Mouse (Mus musculus): ENCODE results near the gene Cfap99. TPM values are rescaled to one million over a fixed set of nuclear protein-coding genes. Genes with fewer than 3 reads are reported as not detected.

Cfap99 gene
- polyA plus RNA-seq, 1 experiment from 2014 or later, result not detected

DNA sequence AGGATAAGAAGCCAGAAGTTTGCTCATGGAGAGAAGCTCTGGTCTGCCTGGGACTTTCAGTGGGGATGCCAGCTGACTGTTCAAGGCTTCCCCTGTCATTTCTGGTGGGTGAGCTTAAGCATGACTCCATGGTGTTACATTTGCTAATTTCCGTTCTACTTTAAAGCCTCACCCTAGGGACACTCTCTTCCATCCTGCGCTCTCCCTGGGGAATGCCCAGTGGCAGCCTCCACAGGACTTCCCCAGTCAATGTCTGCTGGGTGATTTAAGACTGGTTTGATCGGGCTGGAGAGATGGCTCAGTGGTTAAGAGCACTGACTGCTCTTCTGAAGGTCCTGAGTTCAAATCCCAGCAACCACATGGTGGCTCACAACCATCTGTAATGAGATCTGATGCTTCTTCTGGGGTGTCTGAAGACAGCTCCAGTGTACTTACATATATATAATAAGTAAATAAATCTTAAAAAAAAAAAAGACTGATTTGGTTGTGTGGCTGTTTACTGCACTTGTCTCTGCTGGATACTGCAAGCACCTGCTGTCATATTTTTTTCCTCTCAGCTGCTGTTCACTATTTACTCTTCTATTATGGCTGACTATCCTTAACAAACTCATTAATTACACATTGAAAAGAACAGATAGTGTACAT, 29.1 kb upstream of the Cfap99 start:
- WGBS, result 70% methylated on average over 3 of the region's 3 CpGs
- Histone ChIP-seq H3K4me2 (no peak overlapping the region), H3K27ac (no peak overlapping the region), H3K36me3 (no peaks in the 10 kb centered on the region), H3K27me3 (replicated peaks) (no peaks in the 10 kb centered on the region), H3K9me3 (no peaks in the 10 kb centered on the region), H3K4me1 (no peaks in the 10 kb centered on the region), H3K9ac (no peak overlapping the region), H3K4me3 (replicated peaks) (no peak overlapping the region)
- ATAC-seq (ENCODE audit: insufficient read depth, low FRiP score, low read depth), result no peak

- H3K4me1 ChIP-seq, result no peaks in the 10 kb centered on the region
- no peaks in the 10 kb centered on the region for H3K36me3 ChIP-seq
- no peak overlapping the region for H3K4me3 ChIP-seq (replicated peaks)
- no peaks in the 10 kb centered on the region for H3K9me3 ChIP-seq
- H3K27ac ChIP-seq, result no peak overlapping the region
- no peak overlapping the region for H3K9ac ChIP-seq
- WGBS, result 56% methylated on average over 4 of the region's 4 CpGs
- no peak overlapping the region for H3K4me2 ChIP-seq
- H3K27me3 ChIP-seq (replicated peaks), result no peaks in the 10 kb centered on the region
- no peak for ATAC-seq (ENCODE audit: insufficient read depth, low FRiP score, low read depth)
These were observed 22.3 kb upstream of the Cfap99 start for GRCm38 (mm10) chr5:34266065-34266464.

- Histone ChIP-seq H3K4me2 (no peak overlapping the region), H3K4me1 (no peaks in the 10 kb centered on the region), H3K9me3 (no peaks in the 10 kb centered on the region), H3K27ac (no peak overlapping the region), H3K4me3 (replicated peaks) (no peak overlapping the region), H3K36me3 (no peaks in the 10 kb centered on the region), H3K27me3 (replicated peaks) (no peaks in the 10 kb centered on the region), H3K9ac (no peak overlapping the region)
- ATAC-seq (ENCODE audit: insufficient read depth, low FRiP score, low read depth), result no peak
- 86% methylated on average over 16 of the region's 16 CpGs for WGBS
These were observed 19.0 kb upstream of the Cfap99 start for GRCm38 (mm10) chr5:34269197-34269920.

GRCm38 (mm10) chr5:34269921-34270465, 18.4 kb upstream of the Cfap99 start:
- no peak overlapping the region for H3K27ac ChIP-seq
- no peaks in the 10 kb centered on the region for H3K27me3 ChIP-seq (replicated peaks)
- no peaks in the 10 kb centered on the region for H3K36me3 ChIP-seq
- H3K4me3 ChIP-seq (replicated peaks), result no peak overlapping the region
- WGBS, result 59% methylated on average over 12 of the region's 12 CpGs
- no peaks in the 10 kb centered on the region for H3K9me3 ChIP-seq
- no peak overlapping the region for H3K4me2 ChIP-seq
- H3K9ac ChIP-seq, result no peak overlapping the region
- ATAC-seq (ENCODE audit: insufficient read depth, low FRiP score, low read depth), result no peak
- H3K4me1 ChIP-seq, result no peaks in the 10 kb centered on the region

- no peaks in the 10 kb centered on the region for H3K9me3 ChIP-seq
- no peaks in the 10 kb centered on the region for H3K4me1 ChIP-seq
- no peaks in the 10 kb centered on the region for H3K27me3 ChIP-seq (replicated peaks)
- no peak overlapping the region for H3K9ac ChIP-seq
- no peak overlapping the region for H3K27ac ChIP-seq
- H3K36me3 ChIP-seq, result no peaks in the 10 kb centered on the region
- 27% methylated on average over 4 of the region's 4 CpGs for WGBS
- no peak overlapping the region for H3K4me2 ChIP-seq
- no peak overlapping the region for H3K4me3 ChIP-seq (replicated peaks)
- ATAC-seq (ENCODE audit: insufficient read depth, low FRiP score, low read depth), result no peak
These were observed 16.7 kb upstream of the Cfap99 start for GRCm38 (mm10) chr5:34271743-34272142.

DNA sequence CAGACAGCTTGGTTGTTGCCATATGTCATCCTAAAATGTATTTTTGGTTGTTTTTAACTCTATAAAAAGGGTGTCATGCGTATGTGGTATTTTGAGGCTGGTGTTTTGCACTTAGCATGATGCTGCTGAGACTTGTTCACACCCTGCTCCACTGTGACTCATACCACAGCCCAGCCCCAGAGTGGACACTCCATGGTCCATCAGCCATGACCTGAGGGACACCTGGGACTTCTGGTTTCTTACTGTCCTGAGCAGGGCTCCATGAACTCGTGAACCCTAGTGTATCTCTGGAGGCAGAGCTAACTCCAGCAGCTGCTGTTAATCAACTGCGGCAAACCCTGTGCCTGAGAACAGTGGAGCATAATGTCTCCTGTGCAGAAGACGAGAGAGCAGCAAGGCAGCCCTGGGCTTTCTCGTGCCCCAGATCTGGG, 15.1 kb upstream of the Cfap99 start:
- no peaks in the 10 kb centered on the region for H3K4me1 ChIP-seq
- no peak for ATAC-seq (ENCODE audit: insufficient read depth, low FRiP score, low read depth)
- WGBS, result 73% methylated on average over 5 of the region's 5 CpGs
- H3K27ac ChIP-seq, result no peak overlapping the region
- no peaks in the 10 kb centered on the region for H3K27me3 ChIP-seq (replicated peaks)
- H3K4me2 ChIP-seq, result no peak overlapping the region
- no peak overlapping the region for H3K4me3 ChIP-seq (replicated peaks)
- H3K36me3 ChIP-seq, result no peaks in the 10 kb centered on the region
- H3K9me3 ChIP-seq, result no peaks in the 10 kb centered on the region
- no peak overlapping the region for H3K9ac ChIP-seq

- H3K4me3 ChIP-seq (replicated peaks), result no peak overlapping the region
- no peak overlapping the region for H3K27ac ChIP-seq
- WGBS, result 74% methylated on average over 3 of the region's 3 CpGs
- H3K4me2 ChIP-seq, result no peak overlapping the region
- no peaks in the 10 kb centered on the region for H3K4me1 ChIP-seq
- no peaks in the 10 kb centered on the region for H3K9me3 ChIP-seq
- no peak for ATAC-seq (ENCODE audit: insufficient read depth, low FRiP score, low read depth)
- no peaks in the 10 kb centered on the region for H3K36me3 ChIP-seq
- H3K9ac ChIP-seq, result no peak overlapping the region
- no peaks in the 10 kb centered on the region for H3K27me3 ChIP-seq (replicated peaks)
These were observed 14.1 kb upstream of the Cfap99 start for GRCm38 (mm10) chr5:34274268-34274667.

DNA sequence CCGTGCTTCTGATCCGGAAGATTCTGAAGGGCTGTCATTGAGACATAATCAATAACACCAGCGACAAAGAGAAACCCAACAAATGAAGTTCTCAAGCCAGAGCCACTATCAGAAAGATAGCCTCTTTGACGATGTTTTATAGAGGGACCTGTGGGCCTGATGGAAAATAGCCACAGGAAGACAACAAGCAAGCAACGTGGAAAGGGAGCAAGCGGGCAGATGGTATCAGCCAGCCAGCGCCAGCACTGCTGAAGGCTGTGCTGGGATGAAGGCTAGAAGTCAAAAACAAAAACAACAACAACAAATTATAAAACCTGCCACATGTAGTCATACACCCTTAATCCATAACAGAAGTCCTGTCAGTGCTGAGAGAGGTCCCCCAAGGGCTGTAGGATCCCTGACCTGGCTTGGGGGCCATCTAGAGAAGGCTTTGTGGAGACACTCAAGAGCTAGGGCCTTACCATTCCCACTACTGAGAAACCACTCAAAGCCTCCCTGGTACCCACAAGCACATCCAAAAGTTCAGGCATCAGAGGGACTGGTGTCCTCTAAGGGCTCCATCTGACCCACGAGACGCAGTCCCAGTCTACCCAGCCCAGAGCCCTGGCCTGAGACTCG, 13.6 kb upstream of the Cfap99 start:
- H3K27ac ChIP-seq, result no peak overlapping the region
- no peak overlapping the region for H3K4me3 ChIP-seq (replicated peaks)
- no peak overlapping the region for H3K4me2 ChIP-seq
- no peaks in the 10 kb centered on the region for H3K36me3 ChIP-seq
- no peak for ATAC-seq (ENCODE audit: insufficient read depth, low FRiP score, low read depth)
- no peaks in the 10 kb centered on the region for H3K27me3 ChIP-seq (replicated peaks)
- H3K9me3 ChIP-seq, result no peaks in the 10 kb centered on the region
- 80% methylated on average over 10 of the region's 10 CpGs for WGBS
- H3K9ac ChIP-seq, result no peak overlapping the region
- no peaks in the 10 kb centered on the region for H3K4me1 ChIP-seq

DNA sequence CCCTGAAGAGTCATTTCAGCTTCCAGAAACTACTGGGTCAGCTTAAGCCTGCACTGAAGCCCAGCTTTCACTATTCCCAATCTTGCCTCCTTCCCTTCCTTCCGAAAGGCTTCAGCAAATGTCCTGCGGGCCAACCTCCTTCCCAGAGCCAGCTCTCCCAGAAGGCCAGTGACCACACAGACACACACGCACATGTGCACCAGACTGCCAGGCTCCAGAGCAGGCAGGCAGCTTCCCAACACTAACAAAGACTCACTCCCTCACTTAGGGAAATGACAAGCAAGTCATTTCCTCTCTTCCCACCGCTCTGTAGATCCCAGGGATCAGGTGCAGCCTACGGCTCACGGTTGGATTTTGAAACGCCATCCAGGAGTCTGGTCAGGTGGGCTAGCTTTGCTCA, 12.2 kb upstream of the Cfap99 start:
- Histone ChIP-seq H3K4me3 (replicated peaks) (no peak overlapping the region), H3K27me3 (replicated peaks) (no peaks in the 10 kb centered on the region), H3K4me2 (no peak overlapping the region), H3K4me1 (no peaks in the 10 kb centered on the region), H3K27ac (no peak overlapping the region), H3K9ac (no peak overlapping the region), H3K9me3 (no peaks in the 10 kb centered on the region), H3K36me3 (no peaks in the 10 kb centered on the region)
- no peak for ATAC-seq (ENCODE audit: insufficient read depth, low FRiP score, low read depth)
- 66% methylated on average over 7 of the region's 7 CpGs for WGBS

DNA sequence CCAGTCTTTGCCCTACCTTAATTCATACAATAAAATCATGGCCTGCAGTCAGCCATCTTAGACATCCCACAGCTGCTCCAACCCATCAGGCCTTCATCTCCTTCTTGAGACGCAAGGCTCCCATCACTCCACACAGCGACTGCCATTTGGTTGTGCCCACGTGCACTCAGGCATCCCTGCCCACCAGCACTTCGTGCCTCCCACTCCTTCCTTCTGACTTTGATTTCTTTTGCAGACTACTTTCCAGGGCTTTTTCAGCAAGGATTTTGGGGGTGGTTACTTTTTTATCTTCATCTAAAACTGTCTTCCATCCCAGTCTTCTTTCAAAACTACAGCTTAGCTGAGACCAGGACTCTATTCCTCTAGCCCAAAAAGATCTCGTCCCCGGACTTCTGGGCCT, 11.7 kb upstream of the Cfap99 start:
- Histone ChIP-seq H3K27ac (no peak overlapping the region), H3K9ac (no peak overlapping the region), H3K4me3 (replicated peaks) (no peak overlapping the region), H3K4me1 (no peaks in the 10 kb centered on the region), H3K27me3 (replicated peaks) (no peaks in the 10 kb centered on the region), H3K36me3 (no peaks in the 10 kb centered on the region), H3K4me2 (no peak overlapping the region), H3K9me3 (no peaks in the 10 kb centered on the region)
- no peak for ATAC-seq (ENCODE audit: insufficient read depth, low FRiP score, low read depth)
- 58% methylated on average over 6 of the region's 6 CpGs for WGBS

- Histone ChIP-seq H3K27ac (no peak overlapping the region), H3K9ac (no peak overlapping the region), H3K4me2 (no peak overlapping the region), H3K27me3 (replicated peaks) (no peaks in the 10 kb centered on the region), H3K4me3 (replicated peaks) (no peak overlapping the region), H3K9me3 (no peaks in the 10 kb centered on the region), H3K36me3 (no peaks in the 10 kb centered on the region), H3K4me1 (no peaks in the 10 kb centered on the region)
- WGBS, result 55% methylated on average over 4 of the region's 4 CpGs
- ATAC-seq (ENCODE audit: insufficient read depth, low FRiP score, low read depth), result no peak
These were observed 10.3 kb upstream of the Cfap99 start for GRCm38 (mm10) chr5:34278058-34278457.

DNA sequence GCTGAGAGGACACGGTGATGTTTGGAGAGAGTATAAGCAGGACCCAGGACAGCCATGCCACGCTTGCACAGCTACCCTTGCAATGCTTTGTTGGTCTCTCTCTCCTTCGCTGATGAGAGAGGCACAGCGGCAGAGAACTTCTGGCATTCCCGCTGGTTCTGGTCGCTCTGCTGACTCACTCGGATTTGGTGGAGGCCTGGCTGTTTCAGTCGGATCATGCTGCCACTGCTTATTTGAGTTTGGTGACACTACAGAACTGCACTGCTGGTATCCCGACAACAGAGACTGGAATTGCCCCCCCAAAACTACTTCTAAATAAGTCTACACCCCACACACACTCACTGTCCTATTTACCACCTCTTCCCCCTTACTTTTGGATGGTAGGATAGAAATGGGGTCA, 9.2 kb upstream of the Cfap99 start:
- ATAC-seq (ENCODE audit: insufficient read depth, low FRiP score, low read depth), result no peak
- WGBS, result 87% methylated on average over 9 of the region's 9 CpGs

More for the DNA sequence above, 9.2 kb upstream of the Cfap99 start:
- H3K4me1 ChIP-seq, result no peaks in the 10 kb centered on the region
- H3K27me3 ChIP-seq (replicated peaks), result no peaks in the 10 kb centered on the region
- no peak overlapping the region for H3K4me2 ChIP-seq
- H3K9me3 ChIP-seq, result no peaks in the 10 kb centered on the region
- H3K4me3 ChIP-seq (replicated peaks), result no peak overlapping the region
- H3K27ac ChIP-seq, result no peak overlapping the region
- H3K9ac ChIP-seq, result no peak overlapping the region
- no peaks in the 10 kb centered on the region for H3K36me3 ChIP-seq
